ENCODE assay signal across 27 mouse cellular contexts in genomic region chr7:127671880-127672774, GRCm38 (mm10). TPM values are rescaled to one million over a fixed set of nuclear protein-coding genes. Genes with fewer than 3 reads are reported as not detected.
A peak's percentile ranks its signal among the peaks of the same experiment; 100 is the strongest.
DNase-seq lines count a peak whose midpoint lies in the region; ATAC-seq and TF ChIP-seq lines count a peak whose summit lies in the region.
"Had no signal": no experiment of that assay in that cellular context is flagged by ENCODE, and none has a peak within 500 bp of the region (broad histone marks: within the 10 kb centered on the region; RNA-seq: fewer than 3 reads in every experiment).

No protein-coding gene starts in this region.

- DNase-seq in kidney, adult 2 months, result peak; percentile 72
- DNase-seq in kidney, postnatal 4 days, result no peak
- DNase-seq in MN1 (ENCODE audit: low spot score), result peak; percentile 25
- no peak for DNase-seq in kidney, postnatal 0 days (ENCODE audit: low spot score)
- no peak for DNase-seq in liver, embryonic 14.5 days (ENCODE audit: low read depth in 3 of 3, low spot score in 3 of 3)
- no peak for DNase-seq in left cerebral cortex, postnatal 14 days (ENCODE audit: low spot score in 2 of 2)
- DNase-seq in layer of hippocampus, postnatal 25 days (ENCODE audit: extremely low spot score in 1 of 2, low spot score in 1 of 2), result no peak
- DNase-seq in lung, postnatal 14 days, result no peak
- DNase-seq: adrenal gland, postnatal 14 days; cerebellum, adult 8-10 months; cerebellum, postnatal 36 days; gastrocnemius, postnatal 10 days; heart, adult 18-20 months; lung, embryonic 14.5 days; lung, postnatal 36 days; thymus, postnatal 14 days had no signal

- H3K9me3 ChIP-seq in kidney, postnatal 0 days (replicated peaks; ENCODE audit: low read length), result no peaks in the 10 kb centered on the region
- H3K9me3 ChIP-seq in liver, embryonic 14.5 days (ENCODE audit: control insufficient read depth, low read length), result no peaks in the 10 kb centered on the region
- H3K9me3 ChIP-seq: forebrain, embryonic 13.5 days; hindbrain, embryonic 12.5 days; megakaryocyte, embryonic 14.5 days had no signal

- TF ChIP-seq EP300 in liver, embryonic 14.5 days (IDR thresholded peaks at IDR 0.05; ENCODE audit: low read depth), result no peak

- H3K4me2 ChIP-seq in kidney, postnatal 0 days (ENCODE audit: low read length), result no peak overlapping the region
- peak overlapping the region; percentile 15; the same call in 1 of the 2 replicates for H3K4me2 ChIP-seq in liver, embryonic 14.5 days (ENCODE audit: low read depth)
- H3K4me2 ChIP-seq: forebrain, embryonic 13.5 days; hindbrain, embryonic 12.5 days; limb, embryonic 12.5 days; lung, embryonic 14.5 days had no signal

- no peak for TF ChIP-seq CTCF in kidney, adult 2 months (conservative IDR thresholded peaks at IDR 0.05; ENCODE audit: insufficient read depth, insufficient read length, low read depth, low read length)
- no peak for TF ChIP-seq CTCF in kidney, postnatal 0 days (IDR thresholded peaks at IDR 0.05; ENCODE audit: low read depth)
- TF ChIP-seq CTCF in liver, embryonic 14.5 days (IDR thresholded peaks at IDR 0.05; ENCODE audit: low read depth), result no peak

- no peaks in the 10 kb centered on the region for H3K36me3 ChIP-seq in kidney, adult 2 months (ENCODE audit: control insufficient read depth, insufficient read depth, low read length)
- no peaks in the 10 kb centered on the region for H3K36me3 ChIP-seq in kidney, postnatal 0 days (ENCODE audit: insufficient read depth, low read length)
- no peaks in the 10 kb centered on the region for H3K36me3 ChIP-seq in liver, embryonic 14.5 days (replicated peaks; ENCODE audit: control insufficient read depth, insufficient read depth, low read depth)
- H3K36me3 ChIP-seq: hindbrain, embryonic 12.5 days had no signal

- 46% methylated on average over 11 of the region's 11 CpGs for WGBS in kidney, adult 2 months
- 57% methylated on average over 11 of the region's 11 CpGs for WGBS in kidney, postnatal 0 days
- 56% methylated on average over 11 of the region's 11 CpGs for WGBS in liver, embryonic 14.5 days (ENCODE audit: insufficient replicate concordance)

- no peak overlapping the region for H3K9ac ChIP-seq in kidney, postnatal 0 days (ENCODE audit: low read depth, low read length)
- no peak overlapping the region for H3K9ac ChIP-seq in liver, embryonic 14.5 days (replicated peaks)
- H3K9ac ChIP-seq: forebrain, embryonic 13.5 days; hindbrain, embryonic 12.5 days; limb, embryonic 12.5 days; lung, embryonic 14.5 days had no signal

- H3K4me1 ChIP-seq in kidney, adult 2 months (ENCODE audit: control insufficient read depth, insufficient read depth, low read length), result 0 out of 2 replicates have a peak, but pooled peaks cover 5% of the 10 kb centered on the region
- H3K4me1 ChIP-seq in kidney, postnatal 0 days (replicated peaks; ENCODE audit: insufficient read depth, low read length), result no peaks in the 10 kb centered on the region
- no peaks in the 10 kb centered on the region; a peak in 1 of 4 replicates for H3K4me1 ChIP-seq in liver, embryonic 14.5 days (replicated peaks; ENCODE audit: control insufficient read depth in 2 of 2, insufficient read depth in 2 of 2, low read length in 1 of 2)
- H3K4me1 ChIP-seq: forebrain, embryonic 13.5 days; hindbrain, embryonic 12.5 days; limb, embryonic 12.5 days had no signal

- intact Hi-C loops in left cerebral cortex, postnatal 14 days (cut with DNase I), result loop anchor here (5.0 kb wide), 1 partner anchor 85 kb away; no protein-coding TSS in a partner anchor

- no peak overlapping the region for H3K4me3 ChIP-seq in kidney, adult 2 months (ENCODE audit: insufficient read depth, low read depth, low read length)
- no peak overlapping the region for H3K4me3 ChIP-seq in kidney, postnatal 0 days (replicated peaks; ENCODE audit: low read depth, low read length)
- H3K4me3 ChIP-seq in liver, embryonic 14.5 days (ENCODE audit: insufficient read depth in 1 of 2, low read depth in 2 of 2, low read length in 2 of 2), result no peak overlapping the region
- H3K4me3 ChIP-seq: forebrain, embryonic 13.5 days; hindbrain, embryonic 12.5 days; limb, embryonic 12.5 days; megakaryocyte, embryonic 14.5 days; myocyte had no signal

- H3K27ac ChIP-seq in kidney, adult 2 months (ENCODE audit: insufficient read depth, low read depth, low read length), result peak overlapping the region; percentile 94
- peak overlapping the region; percentile 50; the same call in 1 of the 2 replicates for H3K27ac ChIP-seq in kidney, postnatal 0 days
- no peak overlapping the region; the same call in none of the 2 replicates for H3K27ac ChIP-seq in liver, embryonic 14.5 days
- H3K27ac ChIP-seq: forebrain, embryonic 13.5 days; hindbrain, embryonic 12.5 days; limb, embryonic 12.5 days had no signal

- H3K27me3 ChIP-seq in kidney, adult 2 months (replicated peaks; ENCODE audit: control insufficient read depth, insufficient read depth, low read length), result no peaks in the 10 kb centered on the region
- H3K27me3 ChIP-seq in kidney, postnatal 0 days (ENCODE audit: insufficient read depth, low read length), result no peaks in the 10 kb centered on the region
- H3K27me3 ChIP-seq in liver, embryonic 14.5 days (ENCODE audit: control insufficient read depth, insufficient read depth, low read length), result no peaks in the 10 kb centered on the region
- H3K27me3 ChIP-seq: forebrain, embryonic 13.5 days; hindbrain, embryonic 12.5 days; limb, embryonic 12.5 days had no signal

- no peak for TF ChIP-seq POLR2A in kidney, adult 2 months (IDR thresholded peaks at IDR 0.05; ENCODE audit: low read depth, low read length)

- ATAC-seq in kidney, postnatal 0 days (replicated peaks; ENCODE audit: low FRiP score, low read depth), result peak; percentile 78
- ATAC-seq in liver, embryonic 14.5 days (ENCODE audit: insufficient read depth), result peak; percentile 35; the same call in 1 of the 2 replicates
- ATAC-seq: forebrain, embryonic 13.5 days; midbrain, embryonic 16.5 days had no signal

RNA-seq across cellular contexts. Expression of gene Bcl7c, which starts 36.6 kb away (rescaled TPM):
- polyA plus RNA-seq in kidney, adult 2 months (2012; rRNA removed), result 24.5 and 25.9 TPM in 2 replicates
- 56.1 and 70.9 TPM in 2 replicates for polyA plus RNA-seq in kidney, postnatal 0 days (2015; fragmentation: Nextera tagmentation; extraction: Ambion mirVana)
- polyA plus RNA-seq in liver, embryonic 14.5 days (2012; rRNA removed), result 11.6 and 12.5 TPM in 2 replicates
- 21.7 and 27.9 TPM in 2 replicates for polyA plus RNA-seq in liver, embryonic 14.5 days (2014; fragmentation: Nextera tagmentation; extraction: Ambion mirVana)
- 10 to 100 TPM; 37.8 to 45.7 TPM for total RNA-seq in left cerebral cortex, postnatal 14 days (2021)
- 10 to 100 TPM; 24.0 to 25.7 TPM for total RNA-seq in layer of hippocampus, postnatal 25 days (2021)

RNA-seq across cellular contexts. Expression of gene Ctf1, which starts 40.4 kb away (rescaled TPM):
- 19.4 and 20.6 TPM in 2 replicates for polyA plus RNA-seq in kidney, adult 2 months (2012; rRNA removed)
- 14.5 and 15.9 TPM in 2 replicates for polyA plus RNA-seq in kidney, postnatal 0 days (2015; fragmentation: Nextera tagmentation; extraction: Ambion mirVana)
- 2.6 and 4.3 TPM in 2 replicates for polyA plus RNA-seq in liver, embryonic 14.5 days (2012; rRNA removed)
- polyA plus RNA-seq in liver, embryonic 14.5 days (2014; fragmentation: Nextera tagmentation; extraction: Ambion mirVana), result 1.7 and 2.5 TPM in 2 replicates
- total RNA-seq in left cerebral cortex, postnatal 14 days (2021), result 1 to 10 TPM; 2.3 to 2.7 TPM
- 1 to 10 TPM; 2.4 TPM for total RNA-seq in layer of hippocampus, postnatal 25 days (2021)

RNA-seq across cellular contexts. Expression of gene Zfp629, which starts 56.5 kb away (rescaled TPM):
- 12.3 and 16.9 TPM in 2 replicates for polyA plus RNA-seq in kidney, adult 2 months (2012; rRNA removed)
- 12.5 and 12.9 TPM in 2 replicates for polyA plus RNA-seq in kidney, postnatal 0 days (2015; fragmentation: Nextera tagmentation; extraction: Ambion mirVana)
- polyA plus RNA-seq in liver, embryonic 14.5 days (2012; rRNA removed), result 1.6 and 1.9 TPM in 2 replicates
- polyA plus RNA-seq in liver, embryonic 14.5 days (2014; fragmentation: Nextera tagmentation; extraction: Ambion mirVana), result 1.4 and 2.2 TPM in 2 replicates
- total RNA-seq in left cerebral cortex, postnatal 14 days (2021), result 10 to 100 TPM; 24.1 to 25.7 TPM
- total RNA-seq in layer of hippocampus, postnatal 25 days (2021), result 10 to 100 TPM; 21.3 to 23.3 TPM

RNA-seq across cellular contexts. Expression of gene Ctf2, which starts 59.8 kb away (rescaled TPM):
- polyA plus RNA-seq in kidney, adult 2 months (2012; rRNA removed), result not detected in 2 replicates
- 0.08 TPM in 1 of 2 replicates, not detected in the other for polyA plus RNA-seq in kidney, postnatal 0 days (2015; fragmentation: Nextera tagmentation; extraction: Ambion mirVana)
- polyA plus RNA-seq in liver, embryonic 14.5 days (2012; rRNA removed), result not detected in 2 replicates
- polyA plus RNA-seq in liver, embryonic 14.5 days (2014; fragmentation: Nextera tagmentation; extraction: Ambion mirVana), result 0.05 and 0.15 TPM in 2 replicates
- not detected for total RNA-seq in left cerebral cortex, postnatal 14 days (2021)
- total RNA-seq in layer of hippocampus, postnatal 25 days (2021), result not detected
- total RNA-seq: adrenal gland, postnatal 14 days; gastrocnemius, postnatal 10 days; heart, adult 18-20 months; heart, postnatal 25 days; layer of hippocampus, adult 18-20 months; layer of hippocampus, postnatal 14 days; left cerebral cortex, postnatal 10 days had no signal
- polyA plus RNA-seq: heart, embryonic 14.5 days; hindbrain, embryonic 12.5 days; lung, embryonic 14.5 days had no signal

Comparison
In these comparisons a context has a peak if more than half of its experiments do, and no peak if none do; other contexts are left out.
1. DNase-seq: peak in kidney, adult 2 months (single experiment) and MN1 (single experiment); none in kidney, postnatal 4 days (0 of 2), kidney, postnatal 0 days (single experiment), liver, embryonic 14.5 days (0 of 3), left cerebral cortex, postnatal 14 days (0 of 2), layer of hippocampus, postnatal 25 days (0 of 2) and lung, postnatal 14 days (single experiment).